Mouse (Mus musculus) liver, embryonic 16.5 days (tissue): ENCODE data around the gene Mecom. TPM values are rescaled to one million over a fixed set of nuclear protein-coding genes. Genes with fewer than 3 reads are reported as not detected.

Experiments
- ATAC-seq: fragments of 200-750 bp; cut with Nextera tagmentation; 2 replicates; pipeline ENCODE4 v1.8.0; 2017; ENCODE audit warnings: low read depth, mild to moderate bottlenecking, moderate number of reproducible peaks, moderate library complexity
- H3K27ac ChIP-seq: fragments of 300-500 bp; sonication (generic); 2 replicates; pipeline ENCODE4 v1.5.1; 2014; ENCODE audit warnings: mild to moderate bottlenecking, low read length
- H3K27me3 ChIP-seq: fragments of 300-500 bp; sonication (generic); 2 replicates; pipeline ENCODE4 v1.6.1; 2014; ENCODE audit warnings: low read depth, low read length, mixed read lengths; ENCODE audit not compliant: control insufficient read depth, insufficient read depth
- H3K36me3 ChIP-seq: fragments of 300-500 bp; sonication (generic); 2 replicates; pipeline ENCODE4 v1.6.1; 2014; ENCODE audit warnings: mild to moderate bottlenecking; ENCODE audit not compliant: control insufficient read depth, insufficient read depth
- H3K4me1 ChIP-seq: fragments of 300-500 bp; sonication (generic); 2 replicates; pipeline ENCODE4 v1.6.1; 2014; ENCODE audit warnings: low read depth, low read length, mixed read lengths; ENCODE audit not compliant: control insufficient read depth
- H3K4me2 ChIP-seq: fragments of 300-500 bp; sonication (generic); 2 replicates; pipeline ENCODE4 v1.6.1; 2014; ENCODE audit warnings: low read depth, low read length, mixed read lengths
- H3K4me3 ChIP-seq: fragments of 300-500 bp; sonication (generic); 2 replicates; pipeline ENCODE4 v1.5.1; 2014; ENCODE audit warnings: low read depth, mild to moderate bottlenecking, low read length
- H3K9ac ChIP-seq: fragments of 300-500 bp; sonication (generic); 2 replicates; pipeline ENCODE4 v1.6.1; 2014; ENCODE audit warnings: low read depth, low read length
- H3K9me3 ChIP-seq: fragments of 300-500 bp; sonication (generic); replicated peaks from 2 replicates; pipeline ENCODE4 v1.6.1; 2016; ENCODE audit warnings: low read length; ENCODE audit not compliant: control insufficient read depth
- WGBS: fragments of 180-500 bp; shearing (Covaris S2); extraction: QIAGEN DNeasy Blood & Tissue Kit; methylation state at CpG from one replicate; pipeline ENCODE4 v1.1.7; 2014; ENCODE audit not compliant: insufficient replicate concordance; 5-methylcytosine and 5-hydroxymethylcytosine counted together
- polyA plus RNA-seq: library from polyadenylated mRNA; unstranded; fragments of >200 nt; fragmentation: Nextera tagmentation; extraction: Ambion mirVana; gene quantifications from 2 replicates; pipeline ENCODE4 v1.2.1, GENCODE M21; 2015

Mecom gene
- polyA plus RNA-seq, 1 experiment from 2014 or later: 1.0 TPM

DNA sequence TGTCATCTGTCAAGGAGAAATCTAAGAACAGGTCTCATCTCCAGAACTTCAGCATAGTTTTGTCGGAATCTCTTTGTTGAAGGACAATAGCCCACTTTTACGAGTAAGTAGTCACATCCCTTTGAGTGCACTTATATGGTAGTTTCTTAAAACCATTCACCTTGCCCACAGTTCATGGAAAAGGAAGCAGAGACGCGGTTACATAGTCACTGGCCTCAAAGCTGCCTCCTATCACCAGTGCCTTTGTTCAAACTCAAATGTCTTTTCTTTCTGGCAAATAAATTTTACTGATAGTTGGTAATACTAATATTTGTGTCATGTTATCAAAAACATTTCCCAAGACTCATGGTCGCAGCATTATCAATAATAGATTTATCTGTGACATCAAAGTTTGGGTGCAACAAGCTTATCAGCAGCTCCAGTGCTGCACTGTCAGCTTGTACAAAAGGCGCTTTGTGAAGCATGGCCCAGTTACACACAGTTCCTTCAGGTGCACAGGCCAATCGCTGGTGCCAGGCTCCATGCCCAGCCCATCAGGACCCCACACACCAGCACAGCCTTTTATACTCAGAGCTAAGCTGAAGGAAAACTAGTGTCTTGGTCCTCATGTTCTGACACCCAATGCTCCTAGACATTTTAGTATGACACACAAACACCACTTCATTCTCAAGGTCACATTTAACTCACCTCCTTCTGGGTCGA, 399.3 kb downstream of the Mecom start:
- ATAC-seq: no peak
- Histone ChIP-seq H3K4me3 (no peak overlapping the region), H3K4me1 (no peaks in the 10 kb centered on the region), H3K27ac (no peak overlapping the region), H3K9me3 (no peaks in the 10 kb centered on the region), H3K9ac (no peak overlapping the region), H3K36me3 (no peaks in the 10 kb centered on the region), H3K27me3 (no peaks in the 10 kb centered on the region), H3K4me2 (no peak overlapping the region)
- 57% methylated on average over 8 of the region's 8 CpGs for WGBS

- WGBS: 73% methylated on average over 5 of the region's 5 CpGs
- H3K4me2 ChIP-seq: no peak overlapping the region
- H3K27me3 ChIP-seq: no peaks in the 10 kb centered on the region
- H3K27ac ChIP-seq: no peak overlapping the region
- no peaks in the 10 kb centered on the region for H3K36me3 ChIP-seq
- no peaks in the 10 kb centered on the region for H3K9me3 ChIP-seq
- no peak for ATAC-seq
- H3K4me3 ChIP-seq: no peak overlapping the region
- H3K9ac ChIP-seq: no peak overlapping the region
- no peaks in the 10 kb centered on the region for H3K4me1 ChIP-seq
These were observed 402.8 kb downstream of the Mecom start for GRCm38 (mm10) chr3:30145051-30145450.

DNA sequence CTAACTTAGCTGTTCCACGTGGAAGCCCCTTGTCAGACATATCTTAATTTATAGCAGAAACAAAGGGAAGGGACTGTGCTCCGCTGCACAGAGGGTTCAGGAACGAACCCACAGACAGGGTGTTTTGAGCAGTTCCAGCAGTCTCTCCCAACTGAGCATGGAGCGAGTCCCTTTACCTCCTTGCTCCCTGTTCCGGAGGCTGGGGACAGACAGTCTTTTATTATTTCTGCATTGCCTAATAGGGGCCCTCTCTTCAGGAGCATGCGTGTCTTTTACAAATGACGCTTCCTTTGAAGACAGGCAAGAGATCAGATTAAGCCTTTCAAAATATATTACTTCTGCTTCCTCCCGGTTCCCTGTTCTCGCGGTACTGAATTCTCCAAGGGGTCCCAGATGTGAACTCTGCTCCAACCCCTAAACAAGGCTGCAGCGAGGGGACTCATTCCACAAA, 403.8 kb downstream of the Mecom start:
- WGBS: 24% methylated on average over 11 of the region's 11 CpGs
- H3K9ac ChIP-seq: no peak overlapping the region
- H3K27ac ChIP-seq: no peak overlapping the region
- no peaks in the 10 kb centered on the region for H3K9me3 ChIP-seq
- no peak overlapping the region for H3K4me2 ChIP-seq
- H3K27me3 ChIP-seq: no peaks in the 10 kb centered on the region
- no peak for ATAC-seq
- H3K4me1 ChIP-seq: no peaks in the 10 kb centered on the region
- H3K36me3 ChIP-seq: no peaks in the 10 kb centered on the region
- H3K4me3 ChIP-seq: no peak overlapping the region

- no peak overlapping the region for H3K9ac ChIP-seq
- H3K27me3 ChIP-seq: no peaks in the 10 kb centered on the region
- no peak overlapping the region for H3K4me3 ChIP-seq
- WGBS: 14% methylated on average over 2 of the region's 2 CpGs
- no peaks in the 10 kb centered on the region for H3K36me3 ChIP-seq
- no peaks in the 10 kb centered on the region for H3K9me3 ChIP-seq
- no peak overlapping the region for H3K27ac ChIP-seq
- no peak for ATAC-seq
- no peak overlapping the region for H3K4me2 ChIP-seq
- H3K4me1 ChIP-seq: no peaks in the 10 kb centered on the region
These were observed 404.4 kb downstream of the Mecom start for GRCm38 (mm10) chr3:30143440-30143839.

DNA sequence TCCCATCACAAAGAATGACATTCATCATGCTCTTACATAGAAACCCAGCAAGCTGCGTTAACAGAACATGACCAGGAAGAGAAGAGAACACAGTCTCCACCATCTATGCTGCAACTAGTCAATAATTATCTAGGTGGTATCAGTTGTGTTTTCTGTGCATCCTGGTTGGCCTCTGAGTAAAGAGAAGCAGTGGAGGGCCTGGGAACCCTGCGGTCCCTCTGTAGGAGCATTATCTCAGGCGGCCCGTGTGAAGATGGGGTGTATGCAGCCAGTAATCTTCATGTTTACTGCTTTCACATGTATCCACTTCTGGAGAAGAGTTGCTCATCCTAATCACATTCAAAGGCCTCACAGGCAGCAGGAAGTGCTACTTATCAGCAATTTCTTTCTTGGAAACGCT, 407.5 kb downstream of the Mecom start:
- Histone ChIP-seq H3K27ac (no peak overlapping the region), H3K9ac (no peak overlapping the region), H3K4me2 (no peak overlapping the region), H3K4me3 (no peak overlapping the region), H3K9me3 (no peaks in the 10 kb centered on the region), H3K27me3 (no peaks in the 10 kb centered on the region), H3K4me1 (no peaks in the 10 kb centered on the region), H3K36me3 (no peaks in the 10 kb centered on the region)
- 23% methylated on average over 5 of the region's 5 CpGs for WGBS
- no peak for ATAC-seq

- Histone ChIP-seq H3K9ac (no peak overlapping the region), H3K9me3 (no peaks in the 10 kb centered on the region), H3K4me1 (no peaks in the 10 kb centered on the region), H3K36me3 (no peaks in the 10 kb centered on the region), H3K4me2 (no peak overlapping the region), H3K4me3 (no peak overlapping the region), H3K27me3 (no peaks in the 10 kb centered on the region), H3K27ac (no peak overlapping the region)
- no peak for ATAC-seq
- 48% methylated on average over 4 of the region's 4 CpGs for WGBS
These were observed 408.1 kb downstream of the Mecom start for GRCm38 (mm10) chr3:30139678-30140077.

- Histone ChIP-seq H3K9me3 (no peaks in the 10 kb centered on the region), H3K4me2 (no peak overlapping the region), H3K36me3 (no peaks in the 10 kb centered on the region), H3K27me3 (no peaks in the 10 kb centered on the region), H3K4me3 (no peak overlapping the region), H3K9ac (no peak overlapping the region), H3K4me1 (no peaks in the 10 kb centered on the region), H3K27ac (no peak overlapping the region)
- WGBS: 76% methylated on average over 6 of the region's 6 CpGs
- ATAC-seq: no peak
These were observed 409.2 kb downstream of the Mecom start for GRCm38 (mm10) chr3:30138588-30138987.

DNA sequence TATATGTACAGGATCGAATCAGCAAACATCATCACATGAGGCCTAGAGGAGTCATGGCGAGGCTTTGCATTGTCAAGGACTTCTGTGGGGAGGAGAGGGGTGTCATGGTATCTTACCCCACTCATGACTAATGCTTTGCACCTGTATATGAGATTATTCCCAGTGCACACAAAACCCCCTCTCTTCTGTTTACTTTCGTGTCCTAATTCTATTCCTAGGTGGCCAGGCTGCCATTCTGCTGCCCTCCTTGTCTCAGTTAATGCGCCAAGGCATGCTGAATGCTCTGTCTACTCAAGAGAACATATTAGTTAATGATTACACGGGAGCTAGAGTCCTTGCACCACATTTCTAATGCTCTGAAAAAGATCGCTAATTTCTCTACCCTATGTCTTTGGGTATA, 412.0 kb downstream of the Mecom start:
- Histone ChIP-seq H3K4me1 (no peaks in the 10 kb centered on the region), H3K9ac (no peak overlapping the region), H3K27me3 (no peaks in the 10 kb centered on the region), H3K36me3 (no peaks in the 10 kb centered on the region), H3K27ac (no peak overlapping the region), H3K9me3 (no peaks in the 10 kb centered on the region), H3K4me3 (no peak overlapping the region), H3K4me2 (no peak overlapping the region)
- WGBS: 58% methylated on average over 6 of the region's 6 CpGs
- no peak for ATAC-seq

DNA sequence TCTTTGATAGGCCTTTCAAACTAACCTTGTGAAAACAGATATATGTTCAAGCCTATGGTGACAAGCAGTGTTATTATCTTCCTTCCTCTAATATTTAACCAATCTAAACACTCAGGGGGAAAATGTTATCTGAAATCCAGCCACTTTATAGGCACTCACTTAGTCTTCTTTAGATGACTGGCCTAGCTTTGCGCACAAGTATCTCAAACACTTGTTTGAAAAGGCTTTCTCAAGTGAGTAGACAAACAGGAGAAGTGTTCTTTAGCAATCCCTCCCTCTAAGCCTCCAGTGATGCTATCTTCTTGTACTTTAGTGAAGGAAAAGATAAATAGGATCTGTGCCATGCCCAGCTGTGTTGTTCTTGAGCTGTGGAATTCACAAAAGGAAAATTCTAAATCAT, 412.7 kb downstream of the Mecom start:
- H3K9ac ChIP-seq: no peak overlapping the region
- no peaks in the 10 kb centered on the region for H3K4me1 ChIP-seq
- no peak for ATAC-seq
- H3K4me3 ChIP-seq: no peak overlapping the region
- no peaks in the 10 kb centered on the region for H3K36me3 ChIP-seq
- no peaks in the 10 kb centered on the region for H3K9me3 ChIP-seq
- WGBS: 65% methylated on average over 1 of the region's 1 CpGs
- no peak overlapping the region for H3K27ac ChIP-seq
- H3K4me2 ChIP-seq: no peak overlapping the region
- no peaks in the 10 kb centered on the region for H3K27me3 ChIP-seq
